Mouse (Mus musculus): ENCODE data around the gene Olfr930. TPM values are rescaled to one million over a fixed set of nuclear protein-coding genes. Genes with fewer than 3 reads are reported as not detected.

Gene Olfr930
- total RNA-seq (2021), result not detected
- long read RNA-seq, result 0 reads

GRCm38 (mm10) chr9:38929509-38929908 lies at the start of gene Olfr930:
Gene Olfr930 (plus strand): TSS chr9:38929809.
- DNase-seq (ENCODE audit: low spot score in 2 of 2), result no peak

- DNase-seq (ENCODE audit: low spot score in 2 of 2), result peak; percentile 14 to 48
These were observed 24.0 kb downstream of the Olfr930 start for GRCm38 (mm10) chr9:38953401-38954123.

- DNase-seq (ENCODE audit: low spot score in 2 of 2), result peak in 1 of 2 experiments; percentile 7
These were observed 24.5 kb downstream of the Olfr930 start for GRCm38 (mm10) chr9:38954124-38954416.

GRCm38 (mm10) chr9:38972013-38972412 lies 42.4 kb downstream of the Olfr930 start, which contains the start of gene Olfr933:
Gene Olfr933 (plus strand): TSS chr9:38972313.
- DNase-seq (ENCODE audit: low spot score in 2 of 2), result no peak

Other genes with a start within 250 kb of the Olfr930 start
- gene Olfr919, start 226.1 kb upstream of the Olfr930 start, total RNA-seq (2021), result not detected
- gene Vwa5a, start 211.5 kb upstream of the Olfr930 start, total RNA-seq (2021), result 10 to 100 TPM; 13.4 to 14.6 TPM
- gene Olfr920, start 177.5 kb upstream of the Olfr930 start, total RNA-seq (2021), result under 1 TPM; 0.12 to 0.15 TPM
- not detected for gene Olfr921, start 156.7 kb upstream of the Olfr930 start, total RNA-seq (2021)
- not detected for gene Olfr922, start 115.2 kb upstream of the Olfr930 start, total RNA-seq (2021)
- gene Olfr923, start 103.3 kb upstream of the Olfr930 start, total RNA-seq (2021), result not detected
- gene Olfr924, start 85.4 kb upstream of the Olfr930 start, total RNA-seq (2021), result not detected
- gene Olfr26, start 74.7 kb upstream of the Olfr930 start, total RNA-seq (2021), result not detected
- not detected for gene Olfr926, start 52.7 kb upstream of the Olfr930 start, total RNA-seq (2021)
- not detected for gene Olfr933, start 42.5 kb downstream of the Olfr930 start, total RNA-seq (2021)
- gene Olfr934, start 58.5 kb downstream of the Olfr930 start, total RNA-seq (2021), result not detected
- not detected for gene Olfr935, start 69.9 kb downstream of the Olfr930 start, total RNA-seq (2021)
- gene Olfr146, start 93.6 kb downstream of the Olfr930 start, total RNA-seq (2021), result not detected
- not detected for gene Olfr937, start 135.1 kb downstream of the Olfr930 start, total RNA-seq (2021)
- gene Olfr938, start 149.1 kb downstream of the Olfr930 start, total RNA-seq (2021), result not detected
- not detected for gene Olfr27, start 198.3 kb downstream of the Olfr930 start, total RNA-seq (2021)
- gene Olfr943, start 236.5 kb downstream of the Olfr930 start, total RNA-seq (2021), result not detected

Measured in layer of hippocampus, adult 18-20 months (tissue).